Mouse (Mus musculus): ENCODE measurements around the gene Fam217b. TPM values are rescaled to one million over a fixed set of nuclear protein-coding genes. Genes with fewer than 3 reads are reported as not detected.

Fam217b gene
- polyA plus RNA-seq, 1 experiment from 2014 or later, result 1.2 TPM

GRCm38 (mm10) chr2:178416427-178416826 is 2.1 kb downstream of the Fam217b start:
- no peak overlapping the region for H3K9ac ChIP-seq (ENCODE audit: low read length)
- no peak for ATAC-seq (ENCODE audit: low FRiP score)
- no peaks in the 10 kb centered on the region for H3K36me3 ChIP-seq (ENCODE audit: control insufficient read depth, insufficient read depth, low read length)
- peaks cover 12% of the 10 kb centered on the region for H3K27me3 ChIP-seq (ENCODE audit: control insufficient read depth, insufficient read depth, low read length)
- no peak overlapping the region for H3K27ac ChIP-seq (ENCODE audit: low read depth, low read length)
- WGBS, result 82% methylated on average over 13 of the region's 13 CpGs
- H3K4me1 ChIP-seq (ENCODE audit: control insufficient read depth, insufficient read depth, low read length), result peaks cover 13% of the 10 kb centered on the region
- no peak overlapping the region for H3K4me2 ChIP-seq
- H3K9me3 ChIP-seq (ENCODE audit: control insufficient read depth, low read length), result no peaks in the 10 kb centered on the region
- no peak for DNase-seq (ENCODE audit: low spot score, missing footprints)
- H3K4me3 ChIP-seq (ENCODE audit: low read depth, low read length), result no peak overlapping the region

- no peak for DNase-seq (ENCODE audit: low spot score, missing footprints)
- H3K36me3 ChIP-seq (ENCODE audit: control insufficient read depth, insufficient read depth, low read length), result no peaks in the 10 kb centered on the region
- no peak overlapping the region for H3K27ac ChIP-seq (ENCODE audit: low read depth, low read length)
- no peak for ATAC-seq (ENCODE audit: low FRiP score)
- no peak overlapping the region for H3K4me3 ChIP-seq (ENCODE audit: low read depth, low read length)
- H3K27me3 ChIP-seq (ENCODE audit: control insufficient read depth, insufficient read depth, low read length), result peaks cover 12% of the 10 kb centered on the region
- H3K9ac ChIP-seq (ENCODE audit: low read length), result no peak overlapping the region
- 65% methylated on average over 4 of the region's 4 CpGs for WGBS
- no peak overlapping the region for H3K4me2 ChIP-seq
- no peaks in the 10 kb centered on the region for H3K9me3 ChIP-seq (ENCODE audit: control insufficient read depth, low read length)
- peaks cover 13% of the 10 kb centered on the region for H3K4me1 ChIP-seq (ENCODE audit: control insufficient read depth, insufficient read depth, low read length)
Measured at GRCm38 (mm10) chr2:178416970-178417369, 2.6 kb downstream of the Fam217b start.

GRCm38 (mm10) chr2:178420576-178420975 is 6.3 kb downstream of the Fam217b start:
- Histone ChIP-seq H3K4me3 (ENCODE audit: low read depth, low read length) (no peak overlapping the region), H3K9ac (ENCODE audit: low read length) (no peak overlapping the region), H3K36me3 (ENCODE audit: control insufficient read depth, insufficient read depth, low read length) (no peaks in the 10 kb centered on the region), H3K9me3 (ENCODE audit: control insufficient read depth, low read length) (no peaks in the 10 kb centered on the region), H3K27ac (ENCODE audit: low read depth, low read length) (no peak overlapping the region), H3K4me1 (ENCODE audit: control insufficient read depth, insufficient read depth, low read length) (no peaks in the 10 kb centered on the region), H3K4me2 (no peak overlapping the region), H3K27me3 (ENCODE audit: control insufficient read depth, insufficient read depth, low read length) (no peaks in the 10 kb centered on the region)
- 83% methylated on average over 9 of the region's 9 CpGs for WGBS
- ATAC-seq (ENCODE audit: low FRiP score), result no peak
- no peak for DNase-seq (ENCODE audit: low spot score, missing footprints)

- 56% methylated on average over 6 of the region's 6 CpGs for WGBS
- no peak overlapping the region for H3K4me3 ChIP-seq (ENCODE audit: low read depth, low read length)
- no peak overlapping the region for H3K4me2 ChIP-seq
- H3K4me1 ChIP-seq (ENCODE audit: control insufficient read depth, insufficient read depth, low read length), result no peaks in the 10 kb centered on the region
- no peaks in the 10 kb centered on the region for H3K27me3 ChIP-seq (ENCODE audit: control insufficient read depth, insufficient read depth, low read length)
- no peaks in the 10 kb centered on the region for H3K9me3 ChIP-seq (ENCODE audit: control insufficient read depth, low read length)
- no peak overlapping the region for H3K9ac ChIP-seq (ENCODE audit: low read length)
- no peak overlapping the region for H3K27ac ChIP-seq (ENCODE audit: low read depth, low read length)
- no peak for ATAC-seq (ENCODE audit: low FRiP score)
- H3K36me3 ChIP-seq (ENCODE audit: control insufficient read depth, insufficient read depth, low read length), result no peaks in the 10 kb centered on the region
- DNase-seq (ENCODE audit: low spot score, missing footprints), result no peak
Measured at GRCm38 (mm10) chr2:178421603-178422002, 7.3 kb downstream of the Fam217b start.

GRCm38 (mm10) chr2:178422186-178422585 is 7.9 kb downstream of the Fam217b start:
- Histone ChIP-seq H3K9me3 (ENCODE audit: control insufficient read depth, low read length) (no peaks in the 10 kb centered on the region), H3K9ac (ENCODE audit: low read length) (no peak overlapping the region), H3K36me3 (ENCODE audit: control insufficient read depth, insufficient read depth, low read length) (no peaks in the 10 kb centered on the region), H3K4me2 (no peak overlapping the region), H3K4me3 (ENCODE audit: low read depth, low read length) (no peak overlapping the region), H3K4me1 (ENCODE audit: control insufficient read depth, insufficient read depth, low read length) (no peaks in the 10 kb centered on the region), H3K27ac (ENCODE audit: low read depth, low read length) (no peak overlapping the region), H3K27me3 (ENCODE audit: control insufficient read depth, insufficient read depth, low read length) (no peaks in the 10 kb centered on the region)
- ATAC-seq (ENCODE audit: low FRiP score), result no peak
- no peak for DNase-seq (ENCODE audit: low spot score, missing footprints)
- WGBS, result 60% methylated on average over 2 of the region's 3 CpGs

- 79% methylated on average over 5 of the region's 5 CpGs for WGBS
- H3K36me3 ChIP-seq (ENCODE audit: control insufficient read depth, insufficient read depth, low read length), result no peaks in the 10 kb centered on the region
- DNase-seq (ENCODE audit: low spot score, missing footprints), result no peak
- H3K27me3 ChIP-seq (ENCODE audit: control insufficient read depth, insufficient read depth, low read length), result no peaks in the 10 kb centered on the region
- H3K4me1 ChIP-seq (ENCODE audit: control insufficient read depth, insufficient read depth, low read length), result no peaks in the 10 kb centered on the region
- H3K4me3 ChIP-seq (ENCODE audit: low read depth, low read length), result no peak overlapping the region
- no peak overlapping the region for H3K4me2 ChIP-seq
- no peaks in the 10 kb centered on the region for H3K9me3 ChIP-seq (ENCODE audit: control insufficient read depth, low read length)
- no peak overlapping the region for H3K9ac ChIP-seq (ENCODE audit: low read length)
- no peak overlapping the region for H3K27ac ChIP-seq (ENCODE audit: low read depth, low read length)
- no peak for ATAC-seq (ENCODE audit: low FRiP score)
Measured at GRCm38 (mm10) chr2:178423223-178423622, 8.9 kb downstream of the Fam217b start.

- Histone ChIP-seq H3K36me3 (ENCODE audit: control insufficient read depth, insufficient read depth, low read length) (no peaks in the 10 kb centered on the region), H3K4me1 (ENCODE audit: control insufficient read depth, insufficient read depth, low read length) (no peaks in the 10 kb centered on the region), H3K27ac (ENCODE audit: low read depth, low read length) (no peak overlapping the region), H3K9ac (ENCODE audit: low read length) (no peak overlapping the region), H3K9me3 (ENCODE audit: control insufficient read depth, low read length) (no peaks in the 10 kb centered on the region), H3K27me3 (ENCODE audit: control insufficient read depth, insufficient read depth, low read length) (no peaks in the 10 kb centered on the region), H3K4me3 (ENCODE audit: low read depth, low read length) (no peak overlapping the region), H3K4me2 (no peak overlapping the region)
- 56% methylated on average over 4 of the region's 4 CpGs for WGBS
- DNase-seq (ENCODE audit: low spot score, missing footprints) (peak; percentile 84), ATAC-seq (ENCODE audit: low FRiP score) (peak; percentile 33; the same call in 1 of the 2 replicates)
Measured at GRCm38 (mm10) chr2:178426229-178426628, 11.9 kb downstream of the Fam217b start.

- 87% methylated on average over 5 of the region's 5 CpGs for WGBS
- H3K4me2 ChIP-seq, result no peak overlapping the region
- no peaks in the 10 kb centered on the region for H3K36me3 ChIP-seq (ENCODE audit: control insufficient read depth, insufficient read depth, low read length)
- no peak overlapping the region for H3K27ac ChIP-seq (ENCODE audit: low read depth, low read length)
- H3K9ac ChIP-seq (ENCODE audit: low read length), result no peak overlapping the region
- H3K4me3 ChIP-seq (ENCODE audit: low read depth, low read length), result no peak overlapping the region
- ATAC-seq (ENCODE audit: low FRiP score), result no peak
- H3K4me1 ChIP-seq (ENCODE audit: control insufficient read depth, insufficient read depth, low read length), result no peaks in the 10 kb centered on the region
- H3K9me3 ChIP-seq (ENCODE audit: control insufficient read depth, low read length), result no peaks in the 10 kb centered on the region
- H3K27me3 ChIP-seq (ENCODE audit: control insufficient read depth, insufficient read depth, low read length), result no peaks in the 10 kb centered on the region
- peak; percentile 59 for DNase-seq (ENCODE audit: low spot score, missing footprints)
Measured at GRCm38 (mm10) chr2:178427181-178427580, 12.9 kb downstream of the Fam217b start.

- no peaks in the 10 kb centered on the region for H3K27me3 ChIP-seq (ENCODE audit: control insufficient read depth, insufficient read depth, low read length)
- H3K4me2 ChIP-seq, result no peak overlapping the region
- ATAC-seq (ENCODE audit: low FRiP score) (no peak), DNase-seq (ENCODE audit: low spot score, missing footprints) (peak; percentile 72)
- WGBS, result 80% methylated on average over 9 of the region's 9 CpGs
- no peak overlapping the region for H3K27ac ChIP-seq (ENCODE audit: low read depth, low read length)
- no peaks in the 10 kb centered on the region for H3K4me1 ChIP-seq (ENCODE audit: control insufficient read depth, insufficient read depth, low read length)
- H3K9ac ChIP-seq (ENCODE audit: low read length), result no peak overlapping the region
- no peak overlapping the region for H3K4me3 ChIP-seq (ENCODE audit: low read depth, low read length)
- no peaks in the 10 kb centered on the region for H3K9me3 ChIP-seq (ENCODE audit: control insufficient read depth, low read length)
- no peaks in the 10 kb centered on the region for H3K36me3 ChIP-seq (ENCODE audit: control insufficient read depth, insufficient read depth, low read length)
Measured at GRCm38 (mm10) chr2:178428183-178428582, 13.9 kb downstream of the Fam217b start.

- Histone ChIP-seq H3K4me1 (ENCODE audit: control insufficient read depth, insufficient read depth, low read length) (no peaks in the 10 kb centered on the region), H3K9ac (ENCODE audit: low read length) (no peak overlapping the region), H3K4me3 (ENCODE audit: low read depth, low read length) (no peak overlapping the region), H3K36me3 (ENCODE audit: control insufficient read depth, insufficient read depth, low read length) (no peaks in the 10 kb centered on the region), H3K4me2 (no peak overlapping the region), H3K27ac (ENCODE audit: low read depth, low read length) (no peak overlapping the region), H3K27me3 (ENCODE audit: control insufficient read depth, insufficient read depth, low read length) (no peaks in the 10 kb centered on the region), H3K9me3 (ENCODE audit: control insufficient read depth, low read length) (no peaks in the 10 kb centered on the region)
- ATAC-seq (ENCODE audit: low FRiP score), result no peak
- DNase-seq (ENCODE audit: low spot score, missing footprints), result no peak
- 90% methylated on average over 4 of the region's 4 CpGs for WGBS
Measured at GRCm38 (mm10) chr2:178428676-178429075, 14.4 kb downstream of the Fam217b start.

Data from midbrain, embryonic 11.5 days (tissue).